Mouse (Mus musculus) embryonic facial prominence, embryonic 14.5 days (tissue): ENCODE results near the gene Rras. TPM values are rescaled to one million over a fixed set of nuclear protein-coding genes. Genes with fewer than 3 reads are reported as not detected.

ENCODE experiments used
- ATAC-seq: fragments of 200-750 bp; cut with Nextera tagmentation; 2 replicates; pipeline ENCODE4 v1.8.0; 2017; ENCODE audit warnings: low read depth, moderate number of reproducible peaks, moderate TSS enrichment
- DNase-seq: peaks from one replicate; pipeline ENCODE4 v3.0.0-alpha.2; 2015; ENCODE audit warnings: low spot score
- H3K27ac ChIP-seq: fragments of 300-500 bp; sonication (generic); replicated peaks from 2 replicates; pipeline ENCODE4 v1.5.1; 2014; ENCODE audit warnings: low read depth, mild to moderate bottlenecking, low read length, moderate library complexity
- H3K27me3 ChIP-seq: fragments of 300-500 bp; sonication (generic); replicated peaks from 2 replicates; pipeline ENCODE4 v1.6.1; 2014; ENCODE audit warnings: low read length; ENCODE audit not compliant: control insufficient read depth, insufficient read depth
- H3K36me3 ChIP-seq: fragments of 300-500 bp; sonication (generic); 2 replicates; pipeline ENCODE4 v1.6.1; 2014; ENCODE audit warnings: low read length, mixed read lengths; ENCODE audit not compliant: control insufficient read depth, insufficient read depth
- H3K4me1 ChIP-seq: fragments of 300-500 bp; sonication (generic); 2 replicates; pipeline ENCODE4 v1.6.1; 2014; ENCODE audit warnings: antibody characterized with exemption, low read length; ENCODE audit not compliant: control insufficient read depth, insufficient read depth
- H3K4me2 ChIP-seq: fragments of 300-500 bp; sonication (generic); 2 replicates; pipeline ENCODE4 v1.6.1; 2014; ENCODE audit warnings: low read depth, mild to moderate bottlenecking, low read length, moderate library complexity, mixed read lengths
- H3K4me3 ChIP-seq: fragments of 300-500 bp; sonication (generic); 2 replicates; pipeline ENCODE4 v1.5.1; 2014; ENCODE audit warnings: low read depth, mild to moderate bottlenecking, low read length
- H3K9ac ChIP-seq: fragments of 300-500 bp; sonication (generic); 2 replicates; pipeline ENCODE4 v1.6.1; 2014; ENCODE audit warnings: low read depth, mild to moderate bottlenecking, low read length, moderate library complexity, mixed read lengths
- H3K9me3 ChIP-seq: fragments of 300-500 bp; sonication (generic); 2 replicates; pipeline ENCODE4 v1.6.1; 2016; ENCODE audit warnings: low read length; ENCODE audit not compliant: control insufficient read depth
- WGBS: fragments of 180-500 bp; shearing (Covaris S2); extraction: QIAGEN DNeasy Blood & Tissue Kit; methylation state at CpG from one replicate; pipeline ENCODE4 v1.1.7; 2014; 5-methylcytosine and 5-hydroxymethylcytosine counted together
- polyA plus RNA-seq: library from polyadenylated mRNA; unstranded; fragments of >200 nt; fragmentation: Nextera tagmentation; extraction: Ambion mirVana; gene quantifications from 2 replicates; pipeline ENCODE4 v1.2.1, GENCODE M21; 2014

Gene Rras
- polyA plus RNA-seq, 1 experiment from 2014 or later, result 52.3 TPM

GRCm38 (mm10) chr7:44997231-44997939, 20.4 kb upstream of the Rras start, which contains the start of gene Irf3:
TSS of gene Irf3 (plus strand) at chr7:44997648.
- Histone ChIP-seq H3K9me3 (no peaks in the 10 kb centered on the region), H3K4me1 (peaks cover 11% of the 10 kb centered on the region), H3K27me3 (no peaks in the 10 kb centered on the region), H3K4me3 (peak within 1 kb of the TSS; percentile 63), H3K9ac (peak within 1 kb of the TSS; percentile 87), H3K27ac (peak within 1 kb of the TSS; percentile 90), H3K36me3 (peaks cover 66% of the 10 kb centered on the region), H3K4me2 (peak within 1 kb of the TSS; percentile 95)
- WGBS, result 0% methylated on average over 41 of the region's 43 CpGs
- DNase-seq, result peak; percentile 99
- ATAC-seq, result peak; percentile 93

DNA sequence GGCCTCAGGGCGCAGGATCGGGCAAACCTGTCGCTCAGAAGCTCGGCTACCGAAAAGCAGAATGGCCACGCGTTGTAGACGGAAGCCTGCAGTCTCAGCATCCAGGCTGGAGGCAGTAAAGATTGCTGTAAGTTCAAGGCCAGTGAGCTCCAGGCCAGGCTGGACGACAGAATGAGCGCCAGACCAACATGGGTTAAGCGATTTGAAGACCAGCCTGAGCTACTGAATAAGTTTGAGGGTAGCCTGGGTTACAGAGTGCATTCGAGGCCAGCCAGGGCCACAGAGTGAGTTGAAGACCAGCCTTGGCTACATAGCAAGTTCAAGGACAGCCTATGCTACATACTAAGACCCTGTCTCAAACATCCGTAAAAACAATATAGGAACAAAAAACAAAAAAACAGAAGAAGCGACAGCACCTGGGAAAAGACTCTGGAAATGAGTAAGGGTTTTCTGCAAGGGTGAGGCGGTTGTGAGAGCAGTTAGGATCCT, 19.8 kb upstream of the Rras start:
- H3K4me3 ChIP-seq, result peak overlapping the region; percentile 63
- WGBS, result 1% methylated on average over 15 of the region's 15 CpGs
- no peak for DNase-seq

DNA sequence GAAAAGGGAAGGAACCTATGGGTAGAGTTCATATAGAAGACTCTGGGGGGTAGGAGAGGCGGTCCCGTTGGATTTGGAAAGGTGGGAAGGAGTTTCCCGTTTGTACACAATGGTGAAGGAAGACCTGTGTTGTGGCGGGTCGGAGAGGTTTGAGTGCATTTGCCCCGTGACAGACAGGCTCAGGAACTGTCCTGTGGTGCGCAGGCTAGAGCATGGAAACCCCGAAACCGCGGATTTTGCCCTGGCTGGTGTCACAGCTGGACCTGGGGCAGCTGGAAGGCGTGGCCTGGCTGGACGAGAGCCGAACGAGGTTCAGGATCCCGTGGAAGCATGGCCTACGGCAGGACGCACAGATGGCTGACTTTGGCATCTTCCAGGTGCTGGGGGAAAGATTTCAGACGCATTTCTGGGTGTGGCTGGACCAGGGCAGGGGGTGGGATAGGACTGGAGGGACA, 19.2 kb upstream of the Rras start, which contains the start of gene Bcl2l12:
TSS of gene Bcl2l12 (minus strand) at position 212 of the 455 bp plus-strand sequence.
- DNase-seq (peak; percentile 54), ATAC-seq (0 out of 2 replicates have a peak, but pooled peaks have one; percentile 2)
- no peaks in the 10 kb centered on the region for H3K27me3 ChIP-seq
- H3K9ac ChIP-seq, result peak within 1 kb of the TSS; percentile 87
- H3K36me3 ChIP-seq, result peaks cover 66% of the 10 kb centered on the region
- H3K4me2 ChIP-seq, result peak within 1 kb of the TSS; percentile 95
- peak within 1 kb of the TSS; percentile 90 for H3K27ac ChIP-seq
- peaks cover 11% of the 10 kb centered on the region for H3K4me1 ChIP-seq
- no peaks in the 10 kb centered on the region for H3K9me3 ChIP-seq
- peak within 1 kb of the TSS; percentile 63 for H3K4me3 ChIP-seq
- WGBS, result 2% methylated on average over 15 of the region's 18 CpGs

More for the DNA sequence above, 19.8 kb upstream of the Rras start:
- Histone ChIP-seq H3K9ac (peak overlapping the region; percentile 87), H3K9me3 (no peaks in the 10 kb centered on the region), H3K4me1 (peaks cover 11% of the 10 kb centered on the region), H3K27ac (peak overlapping the region; percentile 90), H3K36me3 (peaks cover 66% of the 10 kb centered on the region), H3K27me3 (no peaks in the 10 kb centered on the region), H3K4me2 (peak overlapping the region; percentile 95)
- ATAC-seq, result 0 out of 2 replicates have a peak, but pooled peaks have one; percentile 0

DNA sequence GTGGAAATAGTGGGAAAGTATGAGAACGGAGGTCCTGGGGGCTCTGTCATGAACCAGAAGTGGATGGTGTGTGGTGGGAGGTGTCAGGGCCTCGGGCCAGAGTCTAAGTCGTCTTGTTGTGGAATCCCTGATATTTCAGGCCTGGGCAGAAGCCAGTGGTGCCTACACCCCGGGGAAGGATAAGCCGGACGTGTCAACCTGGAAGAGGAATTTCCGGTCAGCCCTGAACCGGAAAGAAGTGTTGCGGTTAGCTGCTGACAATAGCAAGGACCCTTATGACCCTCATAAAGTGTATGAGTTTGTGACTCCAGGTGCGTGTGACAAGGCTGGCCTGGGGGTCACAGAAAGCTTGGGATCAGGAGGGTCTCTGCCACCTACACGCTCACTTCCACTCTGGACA, 18.0 kb upstream of the Rras start:
- H3K9ac ChIP-seq, result peak overlapping the region; percentile 39; the same call in 1 of the 2 replicates
- no peak for ATAC-seq

GRCm38 (mm10) chr7:45000539-45001114, 17.1 kb upstream of the Rras start:
- no peak overlapping the region; the same call in 1 of the 2 replicates for H3K27ac ChIP-seq

More for the DNA sequence above, 18.0 kb upstream of the Rras start:
- Histone ChIP-seq H3K4me1 (peaks cover 11% of the 10 kb centered on the region), H3K9me3 (no peaks in the 10 kb centered on the region), H3K27ac (no peak overlapping the region), H3K4me3 (no peak overlapping the region), H3K27me3 (no peaks in the 10 kb centered on the region), H3K4me2 (peak overlapping the region; percentile 95), H3K36me3 (peaks cover 67% of the 10 kb centered on the region)
- 73% methylated on average over 11 of the region's 11 CpGs for WGBS
- no peak for DNase-seq

DNA sequence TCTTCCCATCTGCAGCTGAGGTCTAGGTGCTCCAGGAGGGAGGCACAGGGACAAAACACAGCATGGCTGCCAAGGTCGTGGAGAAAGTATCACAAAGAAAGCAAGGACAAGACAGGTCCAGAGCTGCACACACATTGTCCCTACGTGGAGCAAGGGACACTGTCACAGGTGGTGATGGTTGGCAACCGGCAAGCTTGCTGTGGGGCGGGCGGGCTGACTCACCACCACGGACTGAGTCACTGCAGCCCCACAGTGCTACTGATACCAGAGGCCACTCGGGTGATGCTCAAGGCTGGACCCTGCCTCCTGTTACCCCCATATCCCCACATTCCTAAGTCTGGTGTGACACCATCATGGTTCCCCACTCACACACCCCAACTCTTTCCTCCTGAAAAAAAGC, 15.3 kb upstream of the Rras start:
- Histone ChIP-seq H3K4me1 (peaks cover 8% of the 10 kb centered on the region), H3K9ac (no peak overlapping the region), H3K4me2 (no peak overlapping the region), H3K36me3 (peaks cover 80% of the 10 kb centered on the region), H3K27me3 (no peaks in the 10 kb centered on the region), H3K4me3 (no peak overlapping the region), H3K27ac (no peak overlapping the region), H3K9me3 (no peaks in the 10 kb centered on the region)
- ATAC-seq, result no peak
- DNase-seq, result no peak
- 84% methylated on average over 7 of the region's 7 CpGs for WGBS

More at GRCm38 (mm10) chr7:45000539-45001114, 17.1 kb upstream of the Rras start:
- Histone ChIP-seq H3K4me2 (no peak overlapping the region), H3K27me3 (no peaks in the 10 kb centered on the region), H3K4me1 (peaks cover 11% of the 10 kb centered on the region), H3K4me3 (no peak overlapping the region), H3K36me3 (peaks cover 67% of the 10 kb centered on the region), H3K9me3 (no peaks in the 10 kb centered on the region), H3K9ac (no peak overlapping the region)
- ATAC-seq (no peak), DNase-seq (no peak)
- WGBS, result 83% methylated on average over 20 of the region's 21 CpGs

GRCm38 (mm10) chr7:45004546-45004945, 13.2 kb upstream of the Rras start:
- no peak for DNase-seq
- Histone ChIP-seq H3K4me1 (peaks cover 3% of the 10 kb centered on the region), H3K4me2 (no peak overlapping the region), H3K36me3 (peaks cover 100% of the 10 kb centered on the region), H3K27me3 (no peaks in the 10 kb centered on the region), H3K9me3 (no peaks in the 10 kb centered on the region), H3K27ac (no peak overlapping the region), H3K9ac (no peak overlapping the region), H3K4me3 (no peak overlapping the region)
- ATAC-seq, result no peak
- 57% methylated on average over 3 of the region's 3 CpGs for WGBS

DNA sequence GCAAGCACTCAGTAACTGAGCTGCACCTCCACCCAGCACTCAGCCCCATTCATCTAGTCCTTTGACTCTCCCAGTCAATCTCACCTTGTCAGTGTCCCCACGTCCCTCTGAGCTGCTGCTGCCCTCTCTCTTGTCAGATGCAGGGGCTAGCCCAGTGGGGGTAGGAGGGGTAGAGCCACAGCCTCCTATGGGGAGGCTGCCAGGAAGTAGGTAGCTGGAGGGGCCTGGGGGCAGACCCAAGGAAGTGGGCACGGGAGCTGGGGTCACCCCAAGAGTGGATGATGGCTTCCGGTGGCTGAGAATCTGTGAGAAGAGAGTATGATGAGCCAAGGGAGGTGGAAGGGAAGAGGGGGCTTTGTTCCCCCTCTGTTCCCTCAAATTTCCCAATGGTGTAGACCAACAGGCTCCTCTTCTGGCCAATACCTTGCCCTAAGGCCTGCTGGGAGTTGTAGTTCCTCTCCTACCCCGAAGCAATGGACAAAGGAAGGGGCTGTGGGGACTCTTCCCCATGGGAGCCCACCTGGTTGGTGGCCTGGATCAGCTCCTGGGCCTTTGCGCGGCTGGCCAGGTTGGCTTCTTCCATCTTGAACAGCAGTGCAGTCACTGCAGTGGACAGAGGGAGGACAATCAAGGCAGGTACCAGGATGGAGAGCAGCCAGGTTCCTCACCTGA, 12.3 kb upstream of the Rras start:
- ATAC-seq (no peak), DNase-seq (no peak)
- no peaks in the 10 kb centered on the region for H3K4me1 ChIP-seq
- no peak overlapping the region for H3K4me3 ChIP-seq
- H3K27me3 ChIP-seq, result no peaks in the 10 kb centered on the region
- no peaks in the 10 kb centered on the region for H3K9me3 ChIP-seq
- no peak overlapping the region for H3K4me2 ChIP-seq
- 90% methylated on average over 6 of the region's 6 CpGs for WGBS
- H3K27ac ChIP-seq, result no peak overlapping the region
- H3K36me3 ChIP-seq, result peaks cover 100% of the 10 kb centered on the region
- H3K9ac ChIP-seq, result no peak overlapping the region
